Mouse (Mus musculus) embryo, embryonic 10.5 days (tissue): ENCODE results near the gene Rpl13.
"Not testable (repeated sequence)": the region's sequence is repeated elsewhere in the genome, so short reads cannot be mapped to it uniquely, and the experiment has no call there.

ENCODE experiments used
- DNase-seq: peaks from one replicate; pipeline ENCODE4 v3.0.0-alpha.2; 2015; ENCODE audit warnings: low spot score

The Rpl13 gene

DNA sequence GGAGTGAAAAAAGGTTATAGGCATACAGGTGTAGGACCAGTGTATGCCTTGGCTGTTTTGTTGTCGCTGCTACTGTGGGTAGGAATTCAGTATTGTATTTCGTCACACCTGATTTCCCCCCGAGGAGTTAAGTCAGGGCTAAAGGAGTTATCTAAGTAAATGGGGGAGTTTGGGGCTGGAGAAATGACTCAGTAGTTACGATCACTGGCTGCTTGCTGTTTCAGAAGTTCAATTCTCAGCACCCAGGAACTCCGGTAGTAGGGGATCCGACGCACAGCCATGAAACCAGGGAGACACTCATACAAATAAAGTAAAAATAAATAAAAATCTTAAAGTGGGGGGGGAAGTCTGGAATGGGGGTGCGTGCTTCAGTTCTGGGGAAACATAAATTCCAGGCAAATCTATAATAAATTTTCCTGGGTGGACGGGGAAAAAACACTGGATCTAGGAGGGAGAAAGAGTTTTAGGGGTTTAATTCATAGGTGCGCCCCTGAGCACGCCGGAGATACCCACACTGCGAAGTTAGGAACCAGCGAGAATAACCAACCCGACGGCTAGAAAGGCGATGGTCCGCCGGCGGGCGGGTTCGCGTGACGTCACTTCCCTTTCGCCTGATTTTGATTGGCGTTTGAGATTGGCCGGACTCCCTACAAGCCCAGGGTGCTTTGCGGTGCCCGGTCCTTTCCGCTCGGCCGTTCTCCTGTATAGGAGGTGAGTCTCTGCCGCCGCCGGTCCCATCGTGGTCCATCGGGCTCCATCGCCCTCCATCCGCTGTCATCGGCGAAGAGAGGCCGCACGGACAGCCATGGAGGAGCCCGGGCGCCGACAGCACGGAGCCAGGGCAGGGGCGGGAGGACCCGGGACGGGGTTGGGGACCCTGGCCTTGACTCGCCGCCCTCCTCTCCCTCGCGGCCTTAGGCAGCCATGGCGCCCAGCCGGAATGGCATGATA lies at the start of gene Rpl13:
Gene Rpl13, plus strand, starts transcription at position 616 of the 951 bp plus-strand sequence.
- peak; percentile 98 for DNase-seq

DNA sequence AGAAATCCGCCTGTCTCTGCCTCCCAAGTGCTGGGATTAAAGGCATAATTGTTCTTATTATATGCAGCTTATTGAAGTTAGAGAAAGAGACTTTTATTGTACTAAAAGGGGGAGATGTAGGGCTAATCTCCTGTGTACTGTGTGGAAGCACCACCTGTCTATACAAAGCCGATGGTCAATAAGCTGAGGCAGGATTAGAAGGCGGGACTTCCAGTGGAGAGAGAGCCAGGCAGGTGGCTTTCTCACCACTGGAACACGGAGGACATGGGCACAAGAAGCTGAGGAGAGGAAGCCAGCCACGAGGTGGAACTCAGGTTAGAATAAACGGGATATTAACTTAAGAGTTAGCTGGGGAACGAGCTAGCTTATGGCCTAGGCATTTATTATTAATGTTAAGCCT lies 39.4 kb upstream of the Rpl13 start, which contains the start of gene Spg7:
Gene Spg7, plus strand, starts transcription at position 222 of the 400 bp plus-strand sequence.
- no peak for DNase-seq

DNA sequence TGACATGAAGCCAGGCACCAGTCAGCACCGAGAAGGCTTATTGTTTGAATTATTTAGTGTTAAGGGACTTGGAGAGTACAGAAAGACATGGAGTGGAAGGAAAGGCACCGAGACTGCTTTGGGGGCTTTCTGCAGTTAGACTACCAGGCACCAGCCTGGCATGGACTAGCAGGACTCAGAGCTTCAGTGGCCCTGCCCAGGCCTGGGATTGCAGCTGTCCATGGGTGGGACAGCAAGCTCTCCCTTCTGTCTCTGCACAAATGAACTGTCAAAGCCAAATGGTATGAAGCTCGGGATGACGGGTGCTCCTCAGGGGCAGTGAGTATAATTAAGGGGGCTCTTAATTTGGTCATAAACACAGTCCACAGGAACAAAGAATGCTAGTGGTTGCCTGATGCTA lies 38.1 kb upstream of the Rpl13 start:
- no peak for DNase-seq

DNA sequence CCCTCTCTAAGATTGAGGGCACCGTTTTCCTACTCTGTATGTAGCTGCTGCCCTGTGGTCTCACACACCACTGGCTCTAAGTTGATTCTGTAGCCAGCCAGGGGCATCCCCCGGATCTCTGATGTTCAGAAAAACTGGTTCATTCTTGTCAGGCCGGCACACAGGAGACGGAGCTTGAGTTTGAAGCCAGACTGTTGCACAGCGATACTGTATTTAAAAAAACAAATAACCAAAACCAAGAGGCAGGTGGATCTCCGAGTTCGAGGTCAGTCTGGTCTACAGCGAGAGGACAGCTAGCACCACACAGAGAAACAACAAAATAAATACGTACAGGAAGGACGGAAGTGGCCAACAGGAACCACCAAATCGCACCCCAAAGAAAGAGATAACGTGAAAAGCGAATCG lies 37.3 kb upstream of the Rpl13 start:
- DNase-seq: peak; percentile 66

DNA sequence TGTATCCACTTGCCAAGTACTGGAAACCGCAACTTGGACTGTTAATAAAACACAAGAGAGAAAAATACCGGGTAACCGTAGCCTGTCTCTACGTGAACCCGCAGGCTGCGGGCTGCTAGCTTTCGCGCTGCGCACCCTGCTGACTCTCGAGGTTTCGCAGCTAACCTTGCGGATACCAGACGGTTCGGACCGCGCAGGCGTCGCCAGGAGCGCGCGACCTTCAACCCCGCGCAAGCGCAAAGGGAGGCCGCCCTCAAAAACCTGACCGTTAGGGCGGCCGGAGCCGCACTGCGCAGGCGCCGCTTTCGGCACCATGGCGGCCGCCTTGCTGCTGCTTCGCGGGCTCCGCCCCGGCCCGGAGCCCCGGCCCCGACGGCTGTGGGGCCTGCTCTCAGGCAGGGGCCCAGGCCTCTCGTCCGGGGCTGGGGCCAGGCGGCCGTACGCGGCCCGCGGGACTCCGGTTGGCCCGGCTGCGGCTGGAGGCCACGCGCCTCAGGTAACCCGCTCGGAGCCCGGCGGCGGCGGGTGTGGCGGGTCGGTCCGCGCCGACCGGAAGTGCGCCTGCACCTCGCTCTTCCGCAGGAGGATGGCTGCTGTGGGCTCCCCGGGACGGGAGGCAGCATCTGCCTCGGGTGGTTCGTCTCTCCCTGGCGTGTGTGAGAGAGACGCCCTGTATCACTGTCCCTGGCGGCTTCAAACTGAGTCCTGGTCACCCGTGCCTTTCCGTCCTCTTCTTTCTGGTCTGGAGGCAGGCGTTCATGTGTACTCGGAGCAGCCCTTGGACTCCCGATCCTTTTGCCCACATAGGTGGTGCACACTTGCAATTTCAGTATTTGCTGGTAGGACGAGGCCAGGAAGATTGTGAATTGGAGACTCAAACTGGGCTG lies 36.7 kb upstream of the Rpl13 start:
- DNase-seq: peak; percentile 98

DNA sequence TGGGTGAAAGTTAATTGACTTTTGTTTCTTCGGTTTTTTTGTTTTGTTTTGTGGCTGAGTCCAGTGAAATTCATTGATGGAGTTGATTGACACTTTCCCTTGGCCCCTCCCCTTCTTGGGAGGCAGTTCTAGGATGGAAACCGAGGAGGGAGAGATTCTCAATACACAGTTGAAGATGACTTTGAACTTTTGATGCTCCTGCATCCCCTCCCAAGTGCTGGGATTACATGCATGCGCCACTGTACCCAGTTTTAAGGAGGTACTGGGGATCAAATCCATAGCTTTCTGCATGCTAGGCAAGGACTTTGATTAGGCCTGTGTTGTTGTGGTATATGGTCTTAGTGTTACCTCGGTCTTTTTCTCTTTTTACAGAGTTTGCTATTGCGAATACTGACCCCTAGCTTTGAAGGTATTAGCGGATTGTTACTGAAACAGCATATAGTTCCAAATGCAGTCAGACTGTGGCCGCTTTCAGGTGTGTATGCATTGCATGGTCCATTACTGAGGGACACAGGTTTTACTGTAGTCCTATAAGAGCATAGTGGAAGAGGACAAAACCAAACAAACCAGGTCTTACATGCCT lies 36.0 kb upstream of the Rpl13 start:
- DNase-seq: peak; percentile 68

DNA sequence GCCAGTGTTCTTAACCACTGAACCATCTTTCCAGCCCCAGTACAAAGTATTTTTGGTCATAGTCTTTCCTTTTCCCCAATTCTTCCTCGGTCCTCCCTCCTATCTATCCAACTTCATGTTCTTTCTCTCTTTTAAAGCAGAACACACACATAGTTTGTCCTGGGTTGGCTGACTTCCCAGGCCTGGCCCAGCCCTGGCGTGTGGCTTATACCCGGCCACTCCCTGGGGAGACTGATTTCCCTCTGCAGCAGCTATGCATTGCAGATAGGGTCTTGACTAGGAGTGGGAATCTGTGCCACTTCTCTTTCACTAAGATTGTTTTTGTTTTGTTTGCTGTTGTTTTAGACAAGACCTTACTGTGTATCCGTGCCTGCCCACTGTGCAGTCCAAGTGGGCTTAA lies 31.0 kb upstream of the Rpl13 start:
- no peak for DNase-seq

DNA sequence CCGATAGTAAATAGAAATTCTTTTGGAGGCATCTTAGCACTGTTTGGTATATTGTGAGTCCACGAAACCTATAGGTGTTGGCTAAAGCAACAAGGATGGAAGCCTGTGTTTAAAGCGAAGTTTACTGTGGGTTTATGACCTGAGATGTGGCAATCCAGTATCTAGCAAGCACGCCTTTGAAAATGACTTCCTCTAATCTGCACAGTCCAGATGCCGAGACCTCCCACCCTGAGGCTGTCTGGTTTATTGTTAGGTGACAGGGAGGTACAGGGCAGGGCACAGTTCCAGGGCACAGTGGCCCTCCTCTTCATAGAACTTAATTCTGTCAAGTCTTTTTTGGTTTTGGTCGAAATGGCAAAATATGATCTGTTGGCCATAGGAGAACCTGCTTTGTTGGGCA lies 24.9 kb upstream of the Rpl13 start:
- DNase-seq: no peak

DNA sequence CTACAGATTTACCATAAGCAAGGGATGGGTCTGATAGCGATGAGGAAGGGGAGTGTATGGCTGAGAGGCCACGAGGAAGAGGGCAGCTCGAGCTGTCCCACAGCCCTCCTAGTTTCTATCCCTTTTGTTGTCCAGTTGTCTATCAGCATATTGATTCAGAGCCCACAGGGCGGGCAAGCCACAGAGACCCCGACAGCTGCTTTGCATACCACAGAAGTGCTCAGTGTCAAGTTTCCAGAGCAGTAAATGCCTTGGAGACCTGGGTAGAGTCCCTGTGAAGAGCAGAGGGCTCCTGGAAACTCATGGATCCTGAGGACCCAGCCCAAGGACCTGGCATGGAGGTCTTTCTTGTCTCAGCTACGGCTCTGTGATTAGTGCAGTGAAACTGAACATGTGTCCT lies 19.2 kb upstream of the Rpl13 start:
- no peak for DNase-seq

DNA sequence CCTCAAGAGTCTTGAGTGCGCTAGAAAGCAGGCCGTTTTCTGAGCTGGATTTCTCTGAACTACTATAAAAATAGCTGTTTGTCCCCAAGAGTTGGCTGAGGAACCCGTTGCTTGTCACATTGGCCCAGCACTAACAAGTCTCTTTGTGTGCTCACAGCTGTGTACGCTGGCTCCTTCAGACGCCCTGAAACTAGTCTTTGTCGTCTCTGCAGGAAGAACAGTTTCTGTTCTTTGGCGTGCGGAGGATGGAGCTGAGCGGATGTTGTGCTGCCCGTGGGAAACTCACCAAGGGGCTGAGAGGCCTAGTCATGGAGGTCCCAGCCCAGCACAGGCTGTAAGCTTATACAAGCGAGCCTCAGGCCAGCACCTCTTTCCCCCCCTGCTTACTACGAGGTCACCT lies 18.5 kb upstream of the Rpl13 start:
- no peak for DNase-seq

DNA sequence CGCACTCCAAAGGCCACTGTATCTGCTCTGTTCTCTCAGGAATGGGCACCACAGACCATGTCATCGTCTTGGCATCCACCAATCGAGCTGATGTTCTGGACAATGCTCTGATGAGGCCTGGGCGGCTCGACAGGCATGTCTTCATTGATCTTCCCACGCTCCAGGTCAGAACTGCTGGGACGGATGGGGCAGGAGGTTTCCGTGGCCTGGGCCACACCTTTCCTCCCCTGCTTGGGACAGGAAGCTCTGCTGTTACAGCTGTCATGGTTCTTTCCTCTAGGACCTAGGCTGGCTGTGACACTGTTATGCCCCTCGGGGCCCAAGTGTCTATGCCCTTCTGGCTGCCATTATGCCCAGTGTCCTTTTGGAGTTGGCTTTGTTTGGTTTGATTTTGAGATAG lies 14.9 kb upstream of the Rpl13 start:
- no peak for DNase-seq

DNA sequence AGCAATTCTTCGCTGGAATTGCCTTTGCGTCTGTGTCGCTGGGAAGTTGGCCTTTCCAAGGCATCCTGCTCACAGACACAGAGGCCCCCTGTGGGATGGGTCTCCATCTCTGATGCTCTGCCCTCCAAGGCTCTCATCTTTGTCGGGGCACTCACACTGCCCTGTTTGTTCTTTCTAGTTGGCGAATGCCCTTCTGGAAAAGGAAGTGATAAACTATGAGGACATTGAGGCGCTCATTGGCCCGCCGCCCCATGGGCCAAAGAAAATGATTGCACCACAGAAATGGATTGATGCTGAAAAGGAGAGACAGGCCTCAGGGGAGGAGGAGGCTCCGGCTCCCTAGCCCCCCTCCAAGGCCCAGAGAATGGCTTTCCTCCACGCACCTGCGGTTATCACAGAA lies 4.9 kb upstream of the Rpl13 start:
- no peak for DNase-seq

DNA sequence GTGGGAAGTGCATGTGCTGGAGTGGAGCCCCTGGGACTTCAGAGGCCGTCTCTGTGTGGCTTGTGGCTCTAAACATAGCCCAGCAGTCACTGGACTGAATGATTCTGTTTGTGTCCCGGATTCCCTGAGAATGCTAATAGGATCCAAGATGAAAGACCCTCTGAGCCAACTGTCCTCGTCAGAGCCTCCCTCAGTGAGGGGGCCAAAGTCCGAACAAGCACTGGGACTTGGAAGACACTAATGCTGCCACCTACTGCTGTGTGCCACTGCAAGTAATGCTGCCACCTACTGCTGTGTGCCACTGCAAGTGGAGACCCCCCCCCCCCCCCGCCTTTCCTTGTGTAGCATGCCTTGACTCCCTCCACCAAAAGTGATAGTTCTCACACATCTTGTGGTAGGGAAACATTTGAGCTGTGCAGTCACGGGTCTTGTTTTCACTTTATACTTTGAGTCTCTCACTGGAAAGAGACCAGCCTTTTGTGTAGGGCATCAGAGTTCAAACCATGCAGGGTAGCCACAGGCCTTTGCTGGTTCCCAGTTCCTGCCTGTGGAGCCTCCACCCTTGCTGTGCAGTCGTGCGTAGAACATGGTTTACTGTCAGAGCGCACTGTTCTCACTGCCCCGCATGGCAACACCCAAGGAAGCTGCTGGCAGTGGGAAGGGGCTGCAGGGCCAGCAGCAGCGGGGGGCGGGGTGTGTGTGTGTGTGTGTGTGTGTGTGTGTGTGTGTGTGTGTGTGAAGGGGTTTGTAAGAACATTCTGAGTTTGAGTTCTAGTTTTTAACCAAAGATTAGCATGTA lies 4.2 kb upstream of the Rpl13 start:
- no peak for DNase-seq

DNA sequence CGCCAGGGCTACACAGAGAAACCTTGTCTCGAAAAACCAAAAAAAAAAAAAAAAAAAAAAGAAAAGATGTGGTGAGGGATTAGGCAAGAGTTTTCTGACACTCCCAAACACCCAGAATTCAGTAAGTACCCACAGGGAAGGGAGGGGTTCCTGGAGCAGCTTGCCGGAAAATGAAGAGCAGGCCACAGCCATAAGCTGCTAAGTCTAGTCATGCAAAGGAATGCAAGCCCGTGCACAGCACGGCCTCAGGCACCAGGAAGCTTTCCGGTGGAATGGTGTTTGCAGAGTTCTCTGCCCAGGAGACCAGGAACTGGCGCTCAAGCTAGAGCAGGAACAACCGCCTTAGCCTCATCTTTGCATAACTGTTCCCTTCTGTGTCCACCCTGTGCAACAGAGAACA lies 1.9 kb upstream of the Rpl13 start:
- no peak for DNase-seq

DNA sequence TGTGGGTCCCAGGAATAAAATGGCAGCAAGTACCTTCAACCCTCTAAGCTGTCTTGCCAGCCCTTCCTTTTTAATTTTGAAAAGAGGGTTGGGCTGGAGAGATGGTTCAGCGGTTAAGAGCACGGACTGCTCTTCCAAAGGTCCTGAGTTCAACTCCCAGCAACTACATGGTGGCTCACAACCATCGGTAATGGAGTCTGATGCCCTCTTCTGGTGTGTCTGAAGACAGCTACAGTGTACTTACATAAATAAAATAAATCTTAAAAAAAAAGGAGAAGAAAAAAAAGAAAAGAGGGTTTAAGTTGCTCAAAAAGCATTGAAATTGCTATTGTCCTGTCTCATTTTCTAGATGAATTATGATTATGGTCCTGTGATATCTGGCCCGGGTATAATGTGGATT lies 906 bp upstream of the Rpl13 start:
- DNase-seq: no peak

DNA sequence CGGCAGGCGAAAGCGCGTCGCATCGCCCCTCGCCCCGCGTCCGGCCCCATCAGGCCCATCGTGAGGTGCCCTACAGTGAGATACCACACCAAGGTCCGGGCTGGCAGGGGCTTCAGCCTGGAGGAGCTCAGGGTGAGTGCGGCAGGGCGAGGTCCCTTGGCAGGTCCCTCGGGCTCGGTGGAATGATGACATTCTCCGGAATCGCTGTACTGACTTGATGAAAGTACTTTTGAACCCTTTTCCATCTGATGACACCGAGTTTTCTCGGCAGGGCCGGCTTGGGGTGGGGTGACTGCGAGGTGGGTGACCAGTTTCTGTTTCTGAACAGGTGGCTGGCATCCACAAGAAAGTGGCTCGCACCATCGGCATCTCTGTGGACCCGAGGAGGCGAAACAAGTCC lies 705 bp downstream of the Rpl13 start:
- not testable (repeated sequence) for DNase-seq

DNA sequence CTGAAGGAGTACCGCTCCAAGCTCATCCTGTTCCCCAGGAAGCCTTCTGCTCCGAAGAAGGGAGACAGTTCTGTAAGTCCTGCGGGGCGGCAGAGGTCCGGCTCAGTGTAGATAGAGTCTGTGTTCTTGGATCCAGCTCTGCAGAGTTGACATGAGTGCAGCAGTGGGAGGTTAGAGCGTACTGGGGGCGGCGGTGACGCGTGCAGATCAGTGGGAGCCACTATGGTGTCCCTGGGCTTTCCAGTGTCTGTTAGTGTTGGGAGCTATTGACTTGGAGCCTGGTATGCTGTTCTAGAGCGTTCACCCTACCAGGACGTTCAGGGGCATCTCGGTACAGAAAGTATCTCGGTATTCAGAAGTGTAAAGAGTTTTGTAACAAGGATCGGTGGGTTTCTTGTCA lies 1.1 kb downstream of the Rpl13 start:
- no peak for DNase-seq

DNA sequence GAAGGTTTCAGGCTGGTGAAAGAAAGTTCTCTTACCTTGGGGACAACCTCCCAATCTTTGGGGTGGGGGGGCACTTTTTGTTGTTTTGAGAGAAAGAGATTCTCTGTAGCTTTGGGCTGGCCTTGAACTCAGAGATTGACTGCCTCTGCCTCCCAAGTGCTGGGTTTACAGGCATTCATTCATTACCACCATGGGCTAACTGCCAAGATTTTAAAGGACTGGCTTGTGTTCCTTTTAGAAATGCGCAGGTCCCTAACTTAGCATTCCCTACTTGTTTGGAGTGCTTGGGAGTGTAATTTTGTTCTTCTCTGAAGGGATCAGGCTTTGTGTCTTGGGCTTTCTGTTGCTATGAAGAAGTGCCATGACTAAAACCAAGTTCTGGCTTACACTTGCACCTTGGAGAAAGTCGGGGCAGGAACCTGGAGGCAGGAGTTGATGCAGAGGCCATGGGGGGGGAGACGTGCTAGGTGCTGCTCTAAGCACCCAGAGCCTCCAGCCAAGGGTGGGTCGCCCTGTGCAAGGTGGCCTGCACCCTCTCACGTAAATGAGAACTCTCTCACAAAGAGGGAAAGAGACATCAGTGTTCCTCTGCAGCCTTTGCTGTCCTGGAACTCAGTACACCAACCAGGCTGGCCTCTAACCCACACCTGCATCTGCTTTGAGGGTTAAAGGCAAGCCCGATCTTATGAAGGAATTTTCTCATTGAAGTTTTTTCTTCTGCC lies 2.1 kb downstream of the Rpl13 start:
- DNase-seq: no peak

DNA sequence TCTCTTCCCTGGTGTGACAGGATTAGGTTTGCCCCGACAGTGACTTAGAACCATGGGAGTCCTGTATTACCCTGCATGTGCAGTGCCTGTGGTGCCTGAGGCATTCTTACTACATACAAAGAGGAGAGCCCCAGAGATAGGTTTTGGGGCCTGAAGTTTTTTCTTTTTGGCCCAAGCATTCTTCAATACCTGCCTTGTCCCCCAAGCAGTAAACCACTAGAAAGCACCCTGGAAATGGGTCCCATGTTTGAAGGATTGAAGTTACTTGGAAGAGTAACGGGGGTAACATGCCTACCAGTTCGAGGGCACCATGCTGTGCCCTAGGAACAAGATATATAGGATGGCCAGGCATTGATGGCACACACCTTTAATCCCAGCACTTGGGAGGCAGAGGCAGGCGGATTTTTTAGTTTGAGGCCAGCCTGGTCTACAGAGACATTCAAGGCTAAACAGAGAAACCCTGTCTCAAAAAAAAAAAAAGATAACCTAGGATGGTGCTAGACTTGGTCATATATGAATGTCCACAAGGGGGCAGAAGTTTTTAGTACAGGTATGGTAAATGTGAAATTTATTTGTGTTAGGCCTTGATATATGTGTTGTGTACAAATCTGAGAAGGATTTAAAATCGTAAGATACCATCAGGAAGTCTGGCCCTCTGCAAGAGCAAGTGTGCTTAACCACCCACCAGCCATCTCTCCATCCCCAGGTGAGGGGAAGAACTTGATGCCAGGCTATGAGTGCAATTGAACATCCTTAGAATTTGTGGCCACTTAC lies 3.6 kb downstream of the Rpl13 start:
- DNase-seq: peak; percentile 82

DNA sequence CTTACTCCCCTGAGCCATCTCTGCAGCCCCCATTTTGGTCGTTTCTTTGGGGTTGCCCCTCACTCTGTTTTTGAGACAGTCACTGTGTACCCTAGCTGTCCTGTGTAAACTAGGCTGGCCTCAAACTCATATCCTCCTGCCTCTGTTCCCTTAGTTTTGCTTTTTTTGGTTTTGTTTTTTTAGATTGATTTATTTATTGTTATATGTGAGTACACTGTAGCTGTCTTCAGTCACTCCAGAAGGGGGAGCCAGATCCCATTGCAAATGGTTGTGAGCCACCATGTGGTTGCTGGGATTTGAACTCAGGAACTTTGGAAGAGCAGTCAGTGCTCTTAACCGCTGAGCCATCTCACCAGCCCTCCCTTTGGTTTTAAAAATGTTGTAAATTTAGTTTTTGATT lies 4.4 kb downstream of the Rpl13 start:
- DNase-seq: peak; percentile 67
